Mouse (Mus musculus): Measurements from ENCODE around the gene Foxp1.
A peak's percentile ranks its signal among the peaks of the same experiment; 100 is the strongest.

The Foxp1 gene

DNA sequence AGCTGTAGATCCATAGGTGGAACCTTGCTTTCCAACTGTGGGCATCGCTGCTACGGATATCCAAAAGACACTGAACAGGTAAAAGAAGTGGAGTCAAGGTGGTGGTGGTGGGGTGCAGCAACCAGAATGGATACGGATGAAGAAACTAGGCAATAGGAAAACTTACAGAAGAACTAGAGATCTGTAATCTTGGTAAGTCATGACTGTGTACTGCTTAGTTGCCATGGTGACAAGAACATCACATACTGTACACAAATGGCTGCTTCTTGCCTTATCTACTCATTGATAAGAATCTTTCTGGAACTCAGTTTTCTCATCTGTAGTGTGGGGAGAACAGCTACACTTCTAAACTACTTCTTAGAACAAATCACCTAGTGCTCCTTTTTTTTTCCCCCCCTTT lies 302.0 kb downstream of the Foxp1 start:
- DNase-seq (ENCODE audit: extremely low spot score, low read depth, low spot score): no peak

DNA sequence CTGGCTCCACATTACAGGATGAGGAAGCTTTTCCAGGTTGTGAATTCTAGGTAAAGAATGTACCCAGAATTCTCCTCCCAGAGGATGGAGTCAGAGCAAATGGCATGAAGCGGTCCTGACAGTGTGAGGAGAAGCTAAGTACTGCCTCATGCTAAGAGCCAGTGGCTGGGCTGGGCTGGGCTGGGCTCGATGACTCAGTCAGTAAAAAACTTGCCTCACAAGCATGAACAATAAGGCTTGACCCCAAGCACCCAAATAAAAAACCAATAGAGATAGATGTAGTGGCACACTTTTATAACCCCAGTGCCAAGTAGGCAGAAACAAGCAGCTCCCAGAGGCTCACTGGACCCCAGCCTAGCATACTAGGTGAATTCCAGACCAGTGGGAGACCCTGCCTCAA lies 304.7 kb downstream of the Foxp1 start:
- no peak for DNase-seq (ENCODE audit: extremely low spot score, low read depth, low spot score)

DNA sequence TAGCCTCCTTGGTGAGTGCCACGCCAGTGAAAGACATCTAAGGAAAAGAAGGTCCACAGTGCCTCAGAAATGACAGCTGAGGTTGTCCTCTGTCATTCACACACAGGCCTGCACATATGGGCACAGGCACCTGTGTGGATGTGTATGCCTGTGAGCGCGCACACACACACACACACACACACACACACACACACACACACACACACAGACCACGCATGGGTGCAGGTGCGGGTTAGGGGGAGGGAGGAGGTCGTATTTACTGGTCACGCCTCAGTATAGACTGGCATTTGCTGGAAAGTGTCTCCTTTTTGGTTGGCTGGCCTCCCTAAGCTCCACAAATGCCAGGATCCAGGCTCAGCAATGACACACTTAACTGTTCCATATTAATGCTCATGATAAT lies 305.4 kb downstream of the Foxp1 start:
- DNase-seq (ENCODE audit: extremely low spot score, low read depth, low spot score): no peak

DNA sequence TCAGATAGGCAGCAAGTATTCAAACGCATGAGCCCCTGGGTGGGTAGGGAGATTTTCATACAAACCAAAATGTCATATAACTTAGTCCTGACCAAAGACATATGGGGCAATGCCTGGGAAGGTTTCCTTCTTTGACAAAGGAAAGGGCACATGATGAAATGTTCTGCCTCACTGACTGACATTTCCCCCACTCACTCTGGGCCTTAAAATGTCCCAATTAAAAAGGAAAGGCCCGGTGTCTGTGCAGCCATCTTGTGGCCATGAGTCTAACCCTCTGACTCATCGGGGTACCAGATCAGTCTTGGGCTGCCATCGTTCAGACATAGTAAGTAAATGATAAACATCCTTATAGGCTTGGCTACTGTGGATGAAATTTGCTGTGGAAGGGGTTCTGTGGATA lies 310.1 kb downstream of the Foxp1 start:
- DNase-seq (ENCODE audit: extremely low spot score, low read depth, low spot score): no peak

DNA sequence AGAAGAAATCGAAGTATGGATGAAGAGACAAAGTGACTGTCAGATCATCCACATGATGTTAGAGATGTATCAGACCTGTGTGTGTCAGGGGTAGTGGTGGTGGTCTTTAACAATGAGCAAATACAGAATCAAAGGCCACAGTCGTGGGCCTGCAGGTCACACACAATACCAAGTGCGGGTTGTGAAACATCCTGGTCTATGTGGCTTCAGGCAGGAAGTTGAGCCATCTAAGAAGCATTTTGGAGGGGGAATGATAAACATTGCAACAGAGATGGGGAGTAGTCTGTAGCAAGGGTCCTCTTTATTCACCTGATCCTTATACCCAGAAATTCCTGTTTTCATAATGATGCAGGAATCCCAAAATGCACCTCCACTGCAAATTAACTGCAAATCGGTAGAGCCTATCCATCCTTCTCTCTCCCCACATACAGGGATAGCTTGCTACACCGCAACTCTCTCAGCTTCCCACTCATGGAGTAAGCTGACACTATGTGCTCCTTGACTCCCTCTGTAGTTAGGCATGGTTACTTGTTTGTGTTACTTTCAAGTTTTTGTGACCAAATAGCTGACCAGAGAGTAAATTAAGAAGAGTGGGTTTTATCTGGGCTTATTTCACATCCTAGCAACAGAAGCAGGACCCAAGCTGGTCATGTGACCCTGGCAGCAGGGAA lies 310.7 kb downstream of the Foxp1 start:
- DNase-seq (ENCODE audit: extremely low spot score, low read depth, low spot score): no peak

GRCm38 (mm10) chr6:99210161-99210560 lies 312.4 kb downstream of the Foxp1 start:
- no peak for DNase-seq (ENCODE audit: extremely low spot score, low read depth, low spot score)

DNA sequence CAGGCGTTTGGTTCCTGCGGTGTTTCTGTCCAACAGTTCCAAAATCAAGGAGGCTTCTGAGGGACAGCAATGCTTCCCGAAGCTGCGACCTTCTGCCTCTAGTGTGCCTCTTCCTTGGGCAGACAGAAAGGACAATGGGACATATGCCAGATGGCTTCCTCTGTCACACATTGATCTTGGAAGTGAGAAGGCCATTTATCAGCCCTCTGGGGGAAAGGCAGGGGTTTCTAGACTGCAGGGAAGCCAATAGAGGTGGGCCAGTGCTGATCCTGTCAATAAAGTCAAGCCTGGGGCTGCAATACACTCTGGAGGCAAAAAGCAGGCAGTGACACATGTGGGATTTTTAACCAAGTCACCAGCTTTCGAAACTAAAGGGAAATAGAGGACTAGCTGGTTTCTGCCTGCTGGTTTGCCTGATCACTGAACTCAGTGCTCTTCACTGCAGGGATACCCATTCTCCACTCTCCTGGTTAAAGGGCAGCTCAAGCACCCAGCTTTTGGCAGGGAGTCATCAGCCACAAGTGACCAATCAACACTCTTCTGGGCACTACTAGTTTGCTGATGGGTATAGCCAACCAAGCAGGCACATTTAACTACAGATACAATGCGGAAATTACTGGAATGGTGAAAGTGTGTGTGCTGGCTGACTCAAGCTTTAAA lies 315.2 kb downstream of the Foxp1 start:
- DNase-seq (ENCODE audit: extremely low spot score, low read depth, low spot score): no peak

DNA sequence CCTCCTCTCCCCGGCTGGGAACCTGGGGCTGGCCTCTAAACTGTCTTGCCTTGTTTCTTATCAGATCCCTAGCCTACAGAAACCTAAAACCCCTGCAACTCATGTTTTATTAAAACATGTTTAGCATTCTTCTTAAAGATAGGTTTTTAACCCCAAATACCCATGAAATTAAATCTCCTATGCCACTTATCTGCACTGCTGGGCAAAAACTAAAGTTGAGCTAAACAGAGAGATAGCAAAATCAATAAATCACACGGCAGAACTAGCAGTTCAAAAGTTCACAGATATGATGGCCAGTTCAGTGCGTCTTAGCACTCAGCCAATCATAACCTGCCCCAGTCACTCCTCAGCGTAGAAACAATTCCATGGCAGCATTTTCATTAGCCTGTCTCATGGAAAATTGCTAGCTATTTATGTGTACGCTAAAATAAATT lies 316.1 kb downstream of the Foxp1 start:
- DNase-seq (ENCODE audit: extremely low spot score, low read depth, low spot score): no peak

DNA sequence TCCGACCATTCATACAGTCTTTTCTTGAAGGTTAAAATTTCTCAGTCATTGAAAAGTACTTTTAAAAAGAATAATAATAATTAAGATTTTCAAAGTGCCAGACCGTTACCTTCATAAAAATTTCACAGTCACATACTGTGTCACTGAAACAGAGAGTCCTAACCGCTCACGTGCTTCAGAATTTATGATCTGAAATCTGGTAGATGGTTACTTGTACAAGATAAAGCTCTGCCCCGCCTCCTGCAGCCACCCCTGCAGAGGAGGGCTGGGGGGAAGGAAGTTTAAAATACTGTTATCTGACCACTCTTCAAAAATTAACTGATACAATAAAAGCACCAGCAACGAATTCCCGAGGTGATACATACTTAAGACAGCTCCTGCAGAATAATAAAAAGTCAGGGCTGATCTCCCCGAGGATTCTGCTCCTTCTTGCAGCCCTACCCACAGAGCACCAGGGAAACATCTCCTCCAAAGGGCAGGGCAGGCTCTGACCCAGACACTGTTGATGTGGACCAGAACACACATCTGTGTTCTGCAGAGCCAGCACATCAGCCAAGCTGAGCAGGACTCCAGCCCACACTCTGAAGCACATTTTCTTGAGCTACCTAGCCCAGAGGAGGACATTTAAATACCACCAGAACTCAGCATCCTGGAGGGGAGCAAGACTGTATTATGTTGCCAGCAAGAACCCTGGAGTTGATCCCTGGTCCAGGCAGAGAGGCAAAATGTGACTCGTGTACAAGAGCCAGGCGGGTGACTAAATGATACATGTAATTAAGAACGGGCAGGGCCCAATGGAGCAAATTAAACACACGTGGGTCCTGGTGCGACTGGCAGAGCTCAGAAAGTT lies 316.7 kb downstream of the Foxp1 start:
- DNase-seq (ENCODE audit: extremely low spot score, low read depth, low spot score): no peak

DNA sequence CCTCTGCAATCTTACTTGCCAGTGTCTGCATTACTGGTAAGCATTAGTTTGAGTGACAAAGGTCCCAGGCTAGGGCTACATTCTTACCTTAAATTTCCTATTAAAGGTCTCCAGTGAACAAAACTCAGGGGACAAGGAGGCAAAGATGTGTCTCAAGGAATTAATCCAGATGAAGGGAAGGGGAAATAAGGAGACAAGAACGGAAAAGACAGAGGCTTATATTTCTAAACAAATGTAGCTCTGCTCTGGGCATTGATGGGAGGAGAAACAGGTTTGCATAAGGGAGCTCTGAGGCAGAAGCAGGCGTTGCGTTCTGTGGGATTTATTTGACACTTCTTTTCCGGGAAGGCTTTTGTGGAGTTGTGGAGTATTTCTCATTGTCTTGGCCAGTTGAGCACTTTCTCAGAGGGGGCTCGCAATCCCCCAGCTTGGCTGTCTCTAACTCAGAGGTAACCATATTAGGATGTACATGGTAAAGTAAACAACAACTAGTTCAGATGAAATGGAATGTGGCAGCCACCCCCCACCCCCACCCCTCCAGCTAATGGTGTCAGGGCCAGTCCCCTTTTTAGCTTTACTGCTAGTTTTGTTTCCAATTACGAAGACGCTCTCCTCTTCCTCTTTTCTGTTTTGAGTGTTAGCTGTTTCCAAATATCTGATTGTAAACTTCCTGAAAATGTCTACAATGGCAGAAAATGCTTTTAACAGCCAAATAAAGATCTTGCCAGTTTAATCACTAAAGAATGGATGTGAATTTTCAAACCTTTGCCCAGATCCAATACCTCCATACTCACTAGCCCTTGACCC lies 317.5 kb downstream of the Foxp1 start:
- no peak for DNase-seq (ENCODE audit: extremely low spot score, low read depth, low spot score)

- no peak for DNase-seq (ENCODE audit: extremely low spot score, low read depth, low spot score)
Measured at GRCm38 (mm10) chr6:99204052-99204779, 318.3 kb downstream of the Foxp1 start.

DNA sequence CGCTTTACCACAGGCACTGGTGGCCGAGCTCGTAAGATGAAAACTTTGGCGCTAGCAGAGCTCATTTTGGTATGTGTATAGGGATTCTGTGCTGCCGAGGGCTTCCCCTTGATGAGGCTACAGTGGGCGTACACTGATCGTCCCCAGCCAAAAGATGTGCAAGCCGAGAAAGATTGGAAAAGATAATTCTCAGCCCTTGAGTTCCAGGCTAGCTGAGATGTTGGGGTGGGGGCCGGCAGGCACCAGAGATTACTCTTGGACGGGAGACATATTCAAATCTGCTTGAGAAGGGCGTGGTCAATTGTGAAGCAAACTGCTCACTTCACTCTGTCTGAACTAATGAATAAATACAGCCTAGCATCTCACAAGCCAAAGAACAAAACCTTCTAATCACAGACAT lies 319.3 kb downstream of the Foxp1 start:
- no peak for DNase-seq (ENCODE audit: extremely low spot score, low read depth, low spot score)

DNA sequence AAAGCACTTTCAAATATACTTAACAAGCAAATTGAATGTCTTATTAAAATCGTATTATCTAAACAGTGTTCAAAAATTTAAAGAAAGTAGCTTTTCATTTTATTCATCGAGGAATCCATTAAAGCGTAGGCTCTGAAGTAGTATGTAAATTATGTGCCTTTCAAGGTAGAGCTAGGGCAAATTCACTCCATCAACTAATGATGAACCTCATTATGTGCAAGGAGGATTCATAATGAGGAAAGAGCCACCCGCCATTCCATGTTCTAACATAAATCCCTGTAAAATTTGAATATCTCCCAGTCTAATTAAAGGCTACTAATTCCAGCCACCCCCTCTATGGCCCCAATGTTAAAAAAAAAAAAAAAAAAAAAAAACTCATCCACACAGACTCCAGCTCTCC lies 319.7 kb downstream of the Foxp1 start:
- no peak for DNase-seq (ENCODE audit: extremely low spot score, low read depth, low spot score)

DNA sequence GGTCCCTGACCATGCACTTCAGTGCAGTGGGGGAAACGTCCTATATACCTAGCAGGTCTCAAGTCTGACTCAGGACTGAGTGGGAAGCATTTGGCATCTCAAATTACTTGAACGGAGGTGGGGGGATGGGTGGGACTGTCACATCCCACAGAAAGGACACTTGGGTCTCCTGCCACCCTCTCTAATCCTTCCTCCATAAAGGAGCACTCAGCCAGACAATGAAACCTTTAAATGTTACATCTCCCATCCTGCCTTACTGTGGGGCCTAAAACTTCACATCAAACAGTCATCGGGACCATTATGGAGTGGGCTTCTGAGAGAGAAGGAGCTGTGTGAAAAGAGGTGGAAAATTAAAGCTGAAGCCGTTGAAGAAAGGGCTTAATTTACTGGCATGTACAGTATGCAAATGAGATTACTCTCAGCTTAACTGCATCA lies 321.2 kb downstream of the Foxp1 start:
- no peak for DNase-seq (ENCODE audit: extremely low spot score, low read depth, low spot score)

DNA sequence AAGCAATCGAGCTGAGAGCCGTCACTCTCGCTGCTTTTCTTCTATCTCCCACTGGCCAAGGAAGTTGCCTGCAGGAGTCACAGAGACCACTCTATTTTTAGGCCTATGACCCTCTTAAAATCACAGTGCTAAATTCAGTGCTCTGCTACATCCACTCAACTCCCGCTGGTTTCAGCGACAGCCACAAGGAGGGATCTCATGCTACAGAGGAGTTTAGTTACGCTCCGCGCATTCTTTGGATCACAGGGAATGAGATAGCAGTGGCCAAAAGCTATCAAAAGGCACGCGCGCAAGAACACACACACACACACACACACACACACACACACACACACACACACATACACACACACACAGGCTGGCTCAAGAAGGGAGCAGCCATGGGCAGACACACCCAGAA lies 321.9 kb downstream of the Foxp1 start:
- no peak for DNase-seq (ENCODE audit: extremely low spot score, low read depth, low spot score)

- DNase-seq (ENCODE audit: extremely low spot score, low read depth, low spot score): no peak
Measured at GRCm38 (mm10) chr6:99199277-99199676, 323.2 kb downstream of the Foxp1 start.

GRCm38 (mm10) chr6:99193697-99194096 lies 328.8 kb downstream of the Foxp1 start:
- DNase-seq (ENCODE audit: extremely low spot score, low read depth, low spot score): no peak

GRCm38 (mm10) chr6:99191636-99192137 lies 330.8 kb downstream of the Foxp1 start:
- no peak for DNase-seq (ENCODE audit: extremely low spot score, low read depth, low spot score)

GRCm38 (mm10) chr6:99191041-99191635 lies 331.4 kb downstream of the Foxp1 start:
- DNase-seq (ENCODE audit: extremely low spot score, low read depth, low spot score): no peak

GRCm38 (mm10) chr6:99189967-99190366 lies 332.6 kb downstream of the Foxp1 start:
- peak; percentile 76 for DNase-seq (ENCODE audit: extremely low spot score, low read depth, low spot score)

All from hindlimb bud, embryonic 11.5 days (tissue).